Mouse (Mus musculus) midbrain, embryonic 13.5 days (tissue): Measurements from ENCODE around the gene Lyrm1. TPM values are rescaled to one million over a fixed set of nuclear protein-coding genes. Genes with fewer than 3 reads are reported as not detected.

ENCODE experiments used
- ATAC-seq: fragments of 200-750 bp; cut with Nextera tagmentation; 2 replicates; pipeline ENCODE4 v1.8.0; 2017; ENCODE audit warnings: mild to moderate bottlenecking, moderate TSS enrichment, moderate library complexity
- H3K27ac ChIP-seq: fragments of 300-500 bp; sonication (generic); 2 replicates; pipeline ENCODE4 v1.5.1; 2015; ENCODE audit warnings: inconsistent platforms, mild to moderate bottlenecking, moderate library complexity
- H3K27me3 ChIP-seq: fragments of 300-500 bp; sonication (generic); 2 replicates; pipeline ENCODE4 v1.6.1; 2015; ENCODE audit warnings: mild to moderate bottlenecking, inconsistent platforms
- H3K36me3 ChIP-seq: fragments of 300-500 bp; sonication (generic); 2 replicates; pipeline ENCODE4 v1.6.1; 2015; ENCODE audit warnings: mild to moderate bottlenecking, inconsistent platforms
- H3K4me1 ChIP-seq: fragments of 300-500 bp; sonication (generic); replicated peaks from 2 replicates; pipeline ENCODE4 v1.6.1; 2015; ENCODE audit warnings: inconsistent platforms
- H3K4me2 ChIP-seq: fragments of 300-500 bp; sonication (generic); replicated peaks from 2 replicates; pipeline ENCODE4 v1.6.1; 2015; ENCODE audit warnings: moderate library complexity, mild to moderate bottlenecking, inconsistent platforms
- H3K4me3 ChIP-seq: fragments of 300-500 bp; sonication (generic); replicated peaks from 2 replicates; pipeline ENCODE4 v1.5.1; 2015; ENCODE audit warnings: mild to moderate bottlenecking, inconsistent platforms
- H3K9ac ChIP-seq: fragments of 300-500 bp; sonication (generic); replicated peaks from 2 replicates; pipeline ENCODE4 v1.6.1; 2015; ENCODE audit warnings: mild to moderate bottlenecking, inconsistent platforms
- H3K9me3 ChIP-seq: fragments of 300-500 bp; sonication (generic); 2 replicates; pipeline ENCODE4 v1.6.1; 2016; ENCODE audit warnings: mild to moderate bottlenecking, inconsistent platforms
- WGBS: fragments of 180-500 bp; shearing (Covaris S2); methylation state at CpG from one replicate; pipeline ENCODE4 v1.1.7; 2015; 5-methylcytosine and 5-hydroxymethylcytosine counted together
- polyA plus RNA-seq: library from polyadenylated mRNA; unstranded; fragments of >200 nt; fragmentation: Nextera tagmentation; extraction: Ambion mirVana; gene quantifications from 2 replicates; pipeline ENCODE4 v1.2.1, GENCODE M21; 2015

The Lyrm1 gene
- polyA plus RNA-seq, 1 experiment from 2014 or later, result 17.3 TPM

- no peak for ATAC-seq
- Histone ChIP-seq H3K4me2 (no peak overlapping the region), H3K9ac (no peak overlapping the region), H3K36me3 (no peaks in the 10 kb centered on the region), H3K9me3 (no peaks in the 10 kb centered on the region), H3K27me3 (no peaks in the 10 kb centered on the region), H3K27ac (no peak overlapping the region), H3K4me3 (no peak overlapping the region), H3K4me1 (no peaks in the 10 kb centered on the region)
- WGBS, result 85% methylated on average over 6 of the region's 6 CpGs
These were observed 80.6 kb downstream of the Lyrm1 start for GRCm38 (mm10) chr7:119976256-119976655.

GRCm38 (mm10) chr7:119977574-119977973 is 81.9 kb downstream of the Lyrm1 start:
- 91% methylated on average over 7 of the region's 7 CpGs for WGBS
- Histone ChIP-seq H3K4me1 (no peaks in the 10 kb centered on the region), H3K27ac (no peak overlapping the region), H3K4me2 (no peak overlapping the region), H3K9me3 (no peaks in the 10 kb centered on the region), H3K4me3 (no peak overlapping the region), H3K36me3 (no peaks in the 10 kb centered on the region), H3K9ac (no peak overlapping the region), H3K27me3 (no peaks in the 10 kb centered on the region)
- ATAC-seq, result no peak

DNA sequence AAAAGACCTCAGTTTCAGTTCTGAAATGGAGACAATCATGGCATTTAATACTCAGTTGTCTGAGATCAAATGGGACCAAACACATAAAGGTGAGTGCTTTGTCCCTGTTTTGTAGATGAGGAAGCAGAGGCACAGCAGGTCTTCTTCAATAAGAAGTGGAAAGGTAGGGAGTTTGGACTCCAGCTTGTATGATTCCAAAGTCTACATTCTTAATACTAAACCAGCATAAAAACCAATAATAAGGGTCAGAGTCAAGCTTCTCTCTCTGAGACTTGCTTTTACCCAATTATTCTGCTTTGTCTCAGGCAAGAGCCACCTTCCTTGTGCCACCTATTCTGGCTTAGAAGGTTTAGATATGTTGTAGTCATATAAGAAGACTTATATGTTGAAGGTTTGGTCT is 82.9 kb downstream of the Lyrm1 start:
- Histone ChIP-seq H3K36me3 (no peaks in the 10 kb centered on the region), H3K4me3 (no peak overlapping the region), H3K9ac (no peak overlapping the region), H3K27ac (no peak overlapping the region), H3K4me2 (no peak overlapping the region), H3K27me3 (no peaks in the 10 kb centered on the region), H3K9me3 (no peaks in the 10 kb centered on the region), H3K4me1 (no peaks in the 10 kb centered on the region)
- no peak for ATAC-seq

DNA sequence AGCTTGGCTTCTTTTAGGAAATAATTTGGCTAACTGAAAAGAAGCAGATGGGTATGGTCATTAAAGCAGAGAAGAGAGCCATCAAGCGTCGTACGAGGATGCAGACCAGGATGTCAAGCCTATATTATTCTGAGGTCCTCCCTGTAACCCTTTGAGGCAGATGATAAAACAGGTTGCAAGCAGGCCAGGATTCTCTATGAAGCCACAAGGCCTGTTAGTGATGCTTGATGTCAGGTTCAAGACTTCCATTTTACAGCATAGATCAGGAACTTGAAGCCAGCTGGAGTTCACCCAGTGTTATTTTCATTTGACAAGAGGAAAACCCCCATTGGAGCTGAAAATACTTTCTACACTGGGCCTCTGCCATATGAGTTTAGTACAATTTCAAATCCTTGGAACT is 84.5 kb downstream of the Lyrm1 start:
- Histone ChIP-seq H3K4me2 (no peak overlapping the region), H3K36me3 (no peaks in the 10 kb centered on the region), H3K4me1 (no peaks in the 10 kb centered on the region), H3K27me3 (no peaks in the 10 kb centered on the region), H3K4me3 (no peak overlapping the region), H3K9me3 (no peaks in the 10 kb centered on the region), H3K9ac (no peak overlapping the region), H3K27ac (no peak overlapping the region)
- ATAC-seq, result no peak
- 90% methylated on average over 3 of the region's 3 CpGs for WGBS

DNA sequence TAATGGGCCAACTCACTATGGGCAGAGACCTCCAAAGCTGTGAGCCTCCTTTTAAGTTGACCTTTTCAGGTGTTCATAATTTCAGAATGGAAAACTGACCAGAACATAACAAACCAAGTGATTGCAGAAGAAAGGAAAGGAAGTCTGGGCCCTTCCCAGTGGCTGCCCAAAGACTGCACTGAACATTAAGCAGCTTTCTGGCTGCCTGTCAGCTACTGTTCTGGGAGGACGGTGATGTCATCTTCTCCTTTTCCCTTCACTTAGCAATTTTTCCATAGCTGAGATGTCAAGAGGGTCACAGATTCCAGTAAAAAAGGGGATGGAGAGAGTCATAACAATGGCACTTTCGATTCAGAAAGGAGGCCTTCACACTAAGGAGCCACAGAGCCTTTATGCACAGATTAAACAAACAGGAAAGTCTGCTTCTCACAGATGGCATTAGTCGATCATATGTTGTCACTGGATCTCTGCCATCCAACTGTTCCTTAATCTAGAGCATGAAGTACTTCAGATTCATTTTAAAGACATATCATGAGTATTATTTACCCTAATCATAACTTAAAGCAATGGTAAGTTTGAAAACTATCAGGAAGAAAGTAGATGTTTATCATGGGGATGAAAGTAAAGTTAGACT is 89.7 kb downstream of the Lyrm1 start:
- Histone ChIP-seq H3K27ac (no peak overlapping the region), H3K27me3 (no peaks in the 10 kb centered on the region), H3K9me3 (no peaks in the 10 kb centered on the region), H3K9ac (no peak overlapping the region), H3K4me1 (no peaks in the 10 kb centered on the region), H3K4me2 (no peak overlapping the region), H3K36me3 (no peaks in the 10 kb centered on the region), H3K4me3 (no peak overlapping the region)
- no peak for ATAC-seq
- 73% methylated on average over 3 of the region's 3 CpGs for WGBS

DNA sequence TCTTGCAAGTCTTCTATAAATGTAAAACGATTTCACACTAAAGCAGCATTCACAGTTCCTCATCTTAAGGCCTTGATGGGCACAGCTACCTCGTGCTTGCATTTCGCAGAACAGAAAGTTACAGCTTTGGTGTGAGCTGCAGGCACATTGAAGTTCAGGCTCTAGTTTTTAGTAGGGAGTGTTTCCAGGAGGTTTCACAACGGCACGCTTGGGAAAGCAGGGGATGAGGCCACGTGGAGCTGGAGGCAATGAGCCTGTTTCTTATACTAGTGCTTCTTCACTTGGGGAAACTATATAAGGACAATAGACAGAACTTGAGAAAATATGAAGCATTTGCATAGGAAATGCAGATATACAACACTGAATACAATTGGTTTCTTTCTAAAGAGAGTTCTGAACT is 101.4 kb downstream of the Lyrm1 start:
- Histone ChIP-seq H3K36me3 (no peaks in the 10 kb centered on the region), H3K9me3 (no peaks in the 10 kb centered on the region), H3K4me2 (no peak overlapping the region), H3K4me3 (no peak overlapping the region), H3K27ac (no peak overlapping the region), H3K4me1 (no peaks in the 10 kb centered on the region), H3K27me3 (no peaks in the 10 kb centered on the region), H3K9ac (no peak overlapping the region)
- ATAC-seq, result no peak
- WGBS, result 83% methylated on average over 6 of the region's 6 CpGs

Other genes starting within 250 kb of the Lyrm1 start
- not detected in 2 replicates for gene Acsm4, start 205.8 kb upstream of the Lyrm1 start, polyA plus RNA-seq
- 85.1 and 90.5 TPM in 2 replicates for gene Thumpd1, start 175.1 kb upstream of the Lyrm1 start, polyA plus RNA-seq
- 0.11 and 0.12 TPM in 2 replicates for gene Acsm3, start 134.9 kb upstream of the Lyrm1 start, polyA plus RNA-seq
- gene Rexo5, start 101.9 kb upstream of the Lyrm1 start, polyA plus RNA-seq, result 14.9 and 15.8 TPM in 2 replicates
- 22.7 and 23.3 TPM in 2 replicates for gene Eri2, start 101.8 kb upstream of the Lyrm1 start, polyA plus RNA-seq
- 18.8 and 18.9 TPM in 2 replicates for gene Dcun1d3, start 437 bp downstream of the Lyrm1 start, polyA plus RNA-seq
- 0.22 TPM in 1 of 2 replicates, not detected in the other for gene Dnah3, start 199.4 kb downstream of the Lyrm1 start, polyA plus RNA-seq
- 12.6 and 13.2 TPM in 2 replicates for gene Tmem159, start 206.5 kb downstream of the Lyrm1 start, polyA plus RNA-seq
- gene Zp2, start 249.4 kb downstream of the Lyrm1 start, polyA plus RNA-seq, result not detected in 2 replicates